Mouse (Mus musculus): ENCODE measurements at regions not wholly inside any gene's neighbourhood (a gene's known extent, or its start where the extent isn't known, plus 50 kb on each side); places are given as distances from the start of the nearest gene placed in this dataset.

DNA sequence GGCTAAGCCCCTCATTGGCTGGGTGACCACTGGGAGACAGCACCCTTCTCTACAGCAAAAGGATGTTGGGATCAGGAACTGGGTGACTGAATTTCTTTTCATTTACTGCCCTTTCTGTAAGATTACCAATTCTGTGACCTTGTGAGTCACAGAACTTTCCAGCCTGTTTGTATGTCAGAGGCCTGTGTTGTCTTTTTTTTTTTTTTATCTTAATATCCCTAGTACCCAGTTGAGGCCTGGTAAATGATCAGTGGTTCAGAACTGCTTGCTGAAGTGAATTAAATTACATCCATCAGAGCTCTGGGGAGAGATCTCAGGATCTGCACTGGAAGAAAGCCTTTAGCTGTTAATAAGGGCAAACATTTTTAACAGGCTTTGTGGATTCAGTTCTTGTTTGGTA lies 114.8 kb upstream of the Zfp648 start:
- Histone ChIP-seq H3K9ac (replicated peaks) (no peak overlapping the region), H3K9me3 (peaks cover 4% of the 10 kb centered on the region; the same call in 1 of the 2 replicates), H3K4me2 (no peak overlapping the region), H3K27ac (no peak overlapping the region), H3K36me3 (no peaks in the 10 kb centered on the region), H3K27me3 (no peaks in the 10 kb centered on the region), H3K4me3 (replicated peaks) (no peak overlapping the region), H3K4me1 (replicated peaks) (no peaks in the 10 kb centered on the region)
- no peak for ATAC-seq (ENCODE audit: insufficient number of reproducible peaks, insufficient read depth, low FRiP score, low TSS enrichment, low read depth)

GRCm38 (mm10) chr1:154089815-154090214 lies 111.2 kb upstream of the Zfp648 start:
- H3K27me3 ChIP-seq, result no peaks in the 10 kb centered on the region
- H3K4me3 ChIP-seq (replicated peaks), result no peak overlapping the region
- H3K9me3 ChIP-seq, result peaks cover 4% of the 10 kb centered on the region; the same call in 1 of the 2 replicates
- WGBS, result 87% methylated on average over 3 of the region's 3 CpGs
- no peaks in the 10 kb centered on the region for H3K4me1 ChIP-seq (replicated peaks)
- ATAC-seq (ENCODE audit: insufficient number of reproducible peaks, insufficient read depth, low FRiP score, low TSS enrichment, low read depth), result no peak
- H3K4me2 ChIP-seq, result no peak overlapping the region
- no peak overlapping the region for H3K9ac ChIP-seq (replicated peaks)
- H3K27ac ChIP-seq, result no peak overlapping the region
- no peaks in the 10 kb centered on the region for H3K36me3 ChIP-seq

DNA sequence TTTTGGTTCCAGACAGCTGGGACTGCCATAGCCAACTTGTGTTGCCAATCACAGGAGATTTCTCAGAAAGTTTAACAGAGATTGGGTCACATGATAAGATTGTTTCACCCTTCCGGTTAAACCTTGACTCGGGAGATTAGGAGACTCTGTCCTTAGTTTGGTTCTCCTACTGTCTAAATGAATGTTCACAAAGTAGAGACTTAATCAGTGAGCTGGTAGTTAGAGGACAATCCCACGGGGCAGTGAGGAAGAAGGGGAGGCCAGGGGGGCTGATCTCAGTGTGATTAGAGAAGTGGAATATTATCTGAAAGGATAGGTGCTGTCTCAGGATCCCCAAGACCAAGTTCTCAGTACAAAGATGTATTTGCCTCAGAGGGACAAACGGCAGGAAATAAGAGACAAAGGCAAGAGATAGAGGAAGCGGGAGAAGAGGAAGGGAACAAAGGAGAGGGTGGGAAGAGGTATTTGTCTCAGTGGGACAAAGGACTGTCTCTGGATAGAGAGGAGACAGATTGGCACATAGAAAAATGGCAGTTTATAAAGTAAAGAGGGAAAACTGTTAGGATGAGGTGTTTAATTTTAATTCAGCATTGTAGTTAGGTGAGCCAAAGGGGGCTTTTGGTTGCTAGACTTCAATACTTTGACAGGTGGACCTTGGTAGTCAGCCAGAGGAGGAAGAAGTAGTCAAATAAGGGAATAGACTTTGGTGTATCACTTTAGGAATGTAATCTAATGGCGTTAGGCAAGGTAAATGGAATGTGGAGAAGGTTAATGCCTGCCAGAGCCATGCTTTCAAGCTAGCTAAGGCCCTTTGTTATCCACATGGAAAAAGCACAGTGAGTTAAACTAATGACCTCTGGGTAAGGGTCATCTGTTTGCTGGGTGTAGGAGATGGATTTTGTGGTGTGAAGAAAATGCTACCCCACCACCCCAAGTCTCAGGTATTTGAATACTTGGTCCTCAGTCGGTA lies 110.2 kb upstream of the Zfp648 start:
- no peak for ATAC-seq (ENCODE audit: insufficient number of reproducible peaks, insufficient read depth, low FRiP score, low TSS enrichment, low read depth)
- no peaks in the 10 kb centered on the region for H3K36me3 ChIP-seq
- peaks cover 4% of the 10 kb centered on the region; the same call in 1 of the 2 replicates for H3K9me3 ChIP-seq
- no peak overlapping the region for H3K9ac ChIP-seq (replicated peaks)
- H3K27me3 ChIP-seq, result no peaks in the 10 kb centered on the region
- no peak overlapping the region for H3K4me2 ChIP-seq
- no peak overlapping the region for H3K4me3 ChIP-seq (replicated peaks)
- WGBS, result 82% methylated on average over 7 of the region's 7 CpGs
- H3K4me1 ChIP-seq (replicated peaks), result no peaks in the 10 kb centered on the region
- H3K27ac ChIP-seq, result no peak overlapping the region

DNA sequence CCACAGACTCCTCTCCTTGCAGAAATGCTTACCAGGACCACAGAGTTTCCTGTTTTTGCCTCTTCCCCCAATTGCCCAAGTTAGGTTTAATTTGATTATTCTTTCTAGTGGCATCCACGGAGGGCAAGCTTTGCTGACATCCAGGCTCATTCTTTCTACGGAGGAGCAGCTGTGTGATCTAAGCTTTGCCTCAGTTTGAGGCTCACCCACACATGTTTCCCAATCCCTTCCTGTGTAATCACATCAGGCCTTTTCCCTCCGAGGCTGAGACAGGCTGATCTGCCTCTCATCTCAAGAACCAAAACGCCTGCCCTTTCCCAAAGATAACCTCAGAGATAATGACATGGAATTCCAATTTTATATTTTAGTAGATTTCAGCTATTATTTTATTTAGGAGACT lies 107.4 kb upstream of the Zfp648 start:
- Histone ChIP-seq H3K4me3 (replicated peaks) (no peak overlapping the region), H3K9ac (replicated peaks) (no peak overlapping the region), H3K4me2 (no peak overlapping the region), H3K4me1 (replicated peaks) (no peaks in the 10 kb centered on the region), H3K36me3 (no peaks in the 10 kb centered on the region), H3K9me3 (no peaks in the 10 kb centered on the region), H3K27ac (no peak overlapping the region), H3K27me3 (no peaks in the 10 kb centered on the region)
- 70% methylated on average over 4 of the region's 4 CpGs for WGBS
- ATAC-seq (ENCODE audit: insufficient number of reproducible peaks, insufficient read depth, low FRiP score, low TSS enrichment, low read depth), result no peak

GRCm38 (mm10) chr1:154094357-154094756 lies 106.6 kb upstream of the Zfp648 start:
- 84% methylated on average over 5 of the region's 5 CpGs for WGBS
- ATAC-seq (ENCODE audit: insufficient number of reproducible peaks, insufficient read depth, low FRiP score, low TSS enrichment, low read depth), result no peak
- H3K9me3 ChIP-seq, result no peaks in the 10 kb centered on the region
- no peaks in the 10 kb centered on the region for H3K4me1 ChIP-seq (replicated peaks)
- no peak overlapping the region for H3K9ac ChIP-seq (replicated peaks)
- H3K36me3 ChIP-seq, result no peaks in the 10 kb centered on the region
- no peaks in the 10 kb centered on the region for H3K27me3 ChIP-seq
- H3K4me3 ChIP-seq (replicated peaks), result no peak overlapping the region
- H3K4me2 ChIP-seq, result no peak overlapping the region
- H3K27ac ChIP-seq, result no peak overlapping the region

DNA sequence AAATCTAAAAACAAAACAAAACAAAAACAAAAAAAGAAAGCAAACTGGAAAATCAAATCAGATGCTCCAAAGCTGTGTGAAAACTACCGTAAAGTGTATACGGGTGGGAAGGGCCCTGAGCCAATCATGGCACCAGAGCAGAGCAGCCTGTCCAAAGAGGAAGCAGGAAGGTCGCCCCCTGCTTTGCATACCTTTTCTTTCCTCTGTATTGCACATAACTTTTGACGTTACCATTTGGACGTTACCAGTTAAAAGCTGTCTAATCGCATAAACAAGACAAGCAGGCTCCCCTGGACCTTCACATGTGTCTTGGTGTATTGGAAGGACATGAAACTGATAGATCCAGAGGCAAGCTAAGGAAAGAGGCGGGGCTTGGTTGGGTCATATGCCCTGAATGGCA lies 104.9 kb upstream of the Zfp648 start:
- no peaks in the 10 kb centered on the region for H3K9me3 ChIP-seq
- WGBS, result 85% methylated on average over 7 of the region's 7 CpGs
- H3K27me3 ChIP-seq, result no peaks in the 10 kb centered on the region
- H3K4me3 ChIP-seq (replicated peaks), result no peak overlapping the region
- no peaks in the 10 kb centered on the region for H3K36me3 ChIP-seq
- ATAC-seq (ENCODE audit: insufficient number of reproducible peaks, insufficient read depth, low FRiP score, low TSS enrichment, low read depth), result no peak
- H3K9ac ChIP-seq (replicated peaks), result no peak overlapping the region
- no peaks in the 10 kb centered on the region for H3K4me1 ChIP-seq (replicated peaks)
- no peak overlapping the region for H3K27ac ChIP-seq
- H3K4me2 ChIP-seq, result no peak overlapping the region

GRCm38 (mm10) chr1:154096911-154097310 lies 104.1 kb upstream of the Zfp648 start:
- ATAC-seq (ENCODE audit: insufficient number of reproducible peaks, insufficient read depth, low FRiP score, low TSS enrichment, low read depth), result no peak
- Histone ChIP-seq H3K36me3 (no peaks in the 10 kb centered on the region), H3K27me3 (no peaks in the 10 kb centered on the region), H3K4me2 (no peak overlapping the region), H3K4me1 (replicated peaks) (no peaks in the 10 kb centered on the region), H3K27ac (no peak overlapping the region), H3K9me3 (no peaks in the 10 kb centered on the region), H3K9ac (replicated peaks) (no peak overlapping the region), H3K4me3 (replicated peaks) (no peak overlapping the region)
- 91% methylated on average over 2 of the region's 2 CpGs for WGBS

- H3K4me3 ChIP-seq (replicated peaks), result no peak overlapping the region
- H3K4me1 ChIP-seq (replicated peaks), result no peaks in the 10 kb centered on the region
- H3K27ac ChIP-seq, result no peak overlapping the region
- H3K4me2 ChIP-seq, result no peak overlapping the region
- H3K36me3 ChIP-seq, result no peaks in the 10 kb centered on the region
- no peaks in the 10 kb centered on the region for H3K9me3 ChIP-seq
- no peaks in the 10 kb centered on the region for H3K27me3 ChIP-seq
- H3K9ac ChIP-seq (replicated peaks), result no peak overlapping the region
- WGBS, result 63% methylated on average over 6 of the region's 6 CpGs
- ATAC-seq (ENCODE audit: insufficient number of reproducible peaks, insufficient read depth, low FRiP score, low TSS enrichment, low read depth), result no peak
Observed at GRCm38 (mm10) chr1:154097656-154098055, 103.3 kb upstream of the Zfp648 start.

- Histone ChIP-seq H3K27me3 (no peaks in the 10 kb centered on the region), H3K4me2 (no peak overlapping the region), H3K9me3 (no peaks in the 10 kb centered on the region), H3K27ac (no peak overlapping the region), H3K4me3 (replicated peaks) (no peak overlapping the region), H3K4me1 (replicated peaks) (no peaks in the 10 kb centered on the region), H3K9ac (replicated peaks) (no peak overlapping the region), H3K36me3 (no peaks in the 10 kb centered on the region)
- no peak for ATAC-seq (ENCODE audit: insufficient number of reproducible peaks, insufficient read depth, low FRiP score, low TSS enrichment, low read depth)
- WGBS, result 86% methylated on average over 3 of the region's 3 CpGs
Observed at GRCm38 (mm10) chr1:154100556-154100955, 100.4 kb upstream of the Zfp648 start.

- no peaks in the 10 kb centered on the region for H3K27me3 ChIP-seq
- H3K36me3 ChIP-seq, result no peaks in the 10 kb centered on the region
- no peak overlapping the region for H3K27ac ChIP-seq
- WGBS, result 97% methylated on average over 1 of the region's 1 CpGs
- H3K9ac ChIP-seq (replicated peaks), result no peak overlapping the region
- ATAC-seq (ENCODE audit: insufficient number of reproducible peaks, insufficient read depth, low FRiP score, low TSS enrichment, low read depth), result no peak
- no peak overlapping the region for H3K4me2 ChIP-seq
- H3K4me1 ChIP-seq (replicated peaks), result no peaks in the 10 kb centered on the region
- no peak overlapping the region for H3K4me3 ChIP-seq (replicated peaks)
- H3K9me3 ChIP-seq, result no peaks in the 10 kb centered on the region
Observed at GRCm38 (mm10) chr1:154101433-154101832, 99.6 kb upstream of the Zfp648 start.

- H3K36me3 ChIP-seq, result no peaks in the 10 kb centered on the region
- no peak for ATAC-seq (ENCODE audit: insufficient number of reproducible peaks, insufficient read depth, low FRiP score, low TSS enrichment, low read depth)
- H3K4me2 ChIP-seq, result no peak overlapping the region
- no peaks in the 10 kb centered on the region for H3K9me3 ChIP-seq
- 79% methylated on average over 3 of the region's 3 CpGs for WGBS
- H3K27ac ChIP-seq, result no peak overlapping the region
- no peak overlapping the region for H3K9ac ChIP-seq (replicated peaks)
- H3K27me3 ChIP-seq, result no peaks in the 10 kb centered on the region
- H3K4me1 ChIP-seq (replicated peaks), result no peaks in the 10 kb centered on the region
- H3K4me3 ChIP-seq (replicated peaks), result no peak overlapping the region
Observed at GRCm38 (mm10) chr1:154102191-154102590, 98.8 kb upstream of the Zfp648 start.

All from limb, embryonic 12.5 days (tissue).